Mouse (Mus musculus): ENCODE results near the gene Phf12.

- no peak for TF ChIP-seq GATA1 (IDR thresholded peaks at IDR 0.05; ENCODE audit: low read length)
- no peak for TF ChIP-seq TAL1 (IDR thresholded peaks at IDR 0.05; ENCODE audit: low read length)
These were observed 86.6 kb downstream of the Phf12 start for GRCm38 (mm10) chr11:78069130-78069529.

All from erythroblast, embryonic 14.5 days (primary cell).